Mouse (Mus musculus): ENCODE results near the gene 9430097D07Rik. TPM values are rescaled to one million over a fixed set of nuclear protein-coding genes. Genes with fewer than 3 reads are reported as not detected.

The 9430097D07Rik gene
- polyA plus RNA-seq, 1 experiment: not detected

- peaks cover 3% of the 10 kb centered on the region for H3K4me1 ChIP-seq (ENCODE audit: control insufficient read depth, insufficient read depth, low read length)
- H3K9ac ChIP-seq (ENCODE audit: low read depth, poor library complexity, severe bottlenecking): no peak overlapping the region
- H3K36me3 ChIP-seq (ENCODE audit: control insufficient read depth, insufficient read depth, low read length, poor library complexity, severe bottlenecking): no peaks in the 10 kb centered on the region
- H3K4me3 ChIP-seq (ENCODE audit: low read depth, low read length): no peak overlapping the region
- no peaks in the 10 kb centered on the region for H3K9me3 ChIP-seq (replicated peaks; ENCODE audit: control insufficient read depth, insufficient read depth, low read length, poor library complexity, severe bottlenecking)
- TF ChIP-seq CTCF (IDR thresholded peaks at IDR 0.05; ENCODE audit: low read depth, low read length) (no peak), EP300 (IDR thresholded peaks at IDR 0.05; ENCODE audit: insufficient read depth, low read depth, low read length) (no peak), POLR2A (IDR thresholded peaks at IDR 0.05; ENCODE audit: insufficient read depth, low read length) (no peak)
- H3K27me3 ChIP-seq (ENCODE audit: control insufficient read depth, insufficient read depth, low read length, poor library complexity, severe bottlenecking): no peaks in the 10 kb centered on the region
- no peak overlapping the region for H3K27ac ChIP-seq (ENCODE audit: insufficient read depth, low read length)
Measured at GRCm38 (mm10) chr2:32533163-32533562, 42.3 kb downstream of the 9430097D07Rik start.

- Histone ChIP-seq H3K4me1 (ENCODE audit: control insufficient read depth, insufficient read depth, low read length) (no peaks in the 10 kb centered on the region), H3K36me3 (ENCODE audit: control insufficient read depth, insufficient read depth, low read length, poor library complexity, severe bottlenecking) (no peaks in the 10 kb centered on the region), H3K9me3 (replicated peaks; ENCODE audit: control insufficient read depth, insufficient read depth, low read length, poor library complexity, severe bottlenecking) (no peaks in the 10 kb centered on the region), H3K4me3 (ENCODE audit: low read depth, low read length) (no peak overlapping the region), H3K27ac (ENCODE audit: insufficient read depth, low read length) (no peak overlapping the region), H3K9ac (ENCODE audit: low read depth, poor library complexity, severe bottlenecking) (no peak overlapping the region), H3K27me3 (ENCODE audit: control insufficient read depth, insufficient read depth, low read length, poor library complexity, severe bottlenecking) (no peaks in the 10 kb centered on the region)
- TF ChIP-seq CTCF (IDR thresholded peaks at IDR 0.05; ENCODE audit: low read depth, low read length): no peak
Measured at GRCm38 (mm10) chr2:32530479-32530878, 45.0 kb downstream of the 9430097D07Rik start.

GRCm38 (mm10) chr2:32528326-32528725 is 47.2 kb downstream of the 9430097D07Rik start:
- TF ChIP-seq EP300 (IDR thresholded peaks at IDR 0.05; ENCODE audit: insufficient read depth, low read depth, low read length) (no peak), POLR2A (IDR thresholded peaks at IDR 0.05; ENCODE audit: insufficient read depth, low read length) (no peak), CTCF (IDR thresholded peaks at IDR 0.05; ENCODE audit: low read depth, low read length) (no peak)
- Histone ChIP-seq H3K36me3 (ENCODE audit: control insufficient read depth, insufficient read depth, low read length, poor library complexity, severe bottlenecking) (no peaks in the 10 kb centered on the region), H3K9ac (ENCODE audit: low read depth, poor library complexity, severe bottlenecking) (no peak overlapping the region), H3K27me3 (ENCODE audit: control insufficient read depth, insufficient read depth, low read length, poor library complexity, severe bottlenecking) (no peaks in the 10 kb centered on the region), H3K27ac (ENCODE audit: insufficient read depth, low read length) (no peak overlapping the region), H3K9me3 (replicated peaks; ENCODE audit: control insufficient read depth, insufficient read depth, low read length, poor library complexity, severe bottlenecking) (no peaks in the 10 kb centered on the region), H3K4me1 (ENCODE audit: control insufficient read depth, insufficient read depth, low read length) (peaks cover 2% of the 10 kb centered on the region), H3K4me3 (ENCODE audit: low read depth, low read length) (no peak overlapping the region)

GRCm38 (mm10) chr2:32527468-32527966 is 48.0 kb downstream of the 9430097D07Rik start:
- H3K27me3 ChIP-seq (ENCODE audit: control insufficient read depth, insufficient read depth, low read length, poor library complexity, severe bottlenecking): no peaks in the 10 kb centered on the region
- H3K4me3 ChIP-seq (ENCODE audit: low read depth, low read length): no peak overlapping the region
- H3K9ac ChIP-seq (ENCODE audit: low read depth, poor library complexity, severe bottlenecking): no peak overlapping the region
- no peak overlapping the region for H3K27ac ChIP-seq (ENCODE audit: insufficient read depth, low read length)
- no peaks in the 10 kb centered on the region for H3K36me3 ChIP-seq (ENCODE audit: control insufficient read depth, insufficient read depth, low read length, poor library complexity, severe bottlenecking)
- no peaks in the 10 kb centered on the region for H3K9me3 ChIP-seq (replicated peaks; ENCODE audit: control insufficient read depth, insufficient read depth, low read length, poor library complexity, severe bottlenecking)
- no peak for TF ChIP-seq EP300 (IDR thresholded peaks at IDR 0.05; ENCODE audit: insufficient read depth, low read depth, low read length)
- no peak for TF ChIP-seq CTCF (IDR thresholded peaks at IDR 0.05; ENCODE audit: low read depth, low read length)
- TF ChIP-seq POLR2A (IDR thresholded peaks at IDR 0.05; ENCODE audit: insufficient read depth, low read length): no peak
- H3K4me1 ChIP-seq (ENCODE audit: control insufficient read depth, insufficient read depth, low read length): peaks cover 2% of the 10 kb centered on the region

GRCm38 (mm10) chr2:32525816-32526215 is 49.7 kb downstream of the 9430097D07Rik start:
- no peaks in the 10 kb centered on the region for H3K36me3 ChIP-seq (ENCODE audit: control insufficient read depth, insufficient read depth, low read length, poor library complexity, severe bottlenecking)
- H3K27ac ChIP-seq (ENCODE audit: insufficient read depth, low read length): no peak overlapping the region
- no peaks in the 10 kb centered on the region for H3K9me3 ChIP-seq (replicated peaks; ENCODE audit: control insufficient read depth, insufficient read depth, low read length, poor library complexity, severe bottlenecking)
- H3K4me1 ChIP-seq (ENCODE audit: control insufficient read depth, insufficient read depth, low read length): peaks cover 2% of the 10 kb centered on the region
- TF ChIP-seq CTCF (IDR thresholded peaks at IDR 0.05; ENCODE audit: low read depth, low read length) (no peak), POLR2A (IDR thresholded peaks at IDR 0.05; ENCODE audit: insufficient read depth, low read length) (no peak), EP300 (IDR thresholded peaks at IDR 0.05; ENCODE audit: insufficient read depth, low read depth, low read length) (no peak)
- H3K27me3 ChIP-seq (ENCODE audit: control insufficient read depth, insufficient read depth, low read length, poor library complexity, severe bottlenecking): no peaks in the 10 kb centered on the region
- no peak overlapping the region for H3K9ac ChIP-seq (ENCODE audit: low read depth, poor library complexity, severe bottlenecking)
- H3K4me3 ChIP-seq (ENCODE audit: low read depth, low read length): no peak overlapping the region

- no peak overlapping the region for H3K9ac ChIP-seq (ENCODE audit: low read depth, poor library complexity, severe bottlenecking)
- H3K4me3 ChIP-seq (ENCODE audit: low read depth, low read length): peak overlapping the region; percentile 25
- H3K27ac ChIP-seq (ENCODE audit: insufficient read depth, low read length): no peak overlapping the region
- H3K9me3 ChIP-seq (replicated peaks; ENCODE audit: control insufficient read depth, insufficient read depth, low read length, poor library complexity, severe bottlenecking): no peaks in the 10 kb centered on the region
- no peaks in the 10 kb centered on the region for H3K27me3 ChIP-seq (ENCODE audit: control insufficient read depth, insufficient read depth, low read length, poor library complexity, severe bottlenecking)
- peaks cover 2% of the 10 kb centered on the region for H3K4me1 ChIP-seq (ENCODE audit: control insufficient read depth, insufficient read depth, low read length)
- H3K36me3 ChIP-seq (ENCODE audit: control insufficient read depth, insufficient read depth, low read length, poor library complexity, severe bottlenecking): no peaks in the 10 kb centered on the region
- TF ChIP-seq POLR2A (IDR thresholded peaks at IDR 0.05; ENCODE audit: insufficient read depth, low read length) (no peak), EP300 (IDR thresholded peaks at IDR 0.05; ENCODE audit: insufficient read depth, low read depth, low read length) (no peak), CTCF (IDR thresholded peaks at IDR 0.05; ENCODE audit: low read depth, low read length) (no peak)
Measured at GRCm38 (mm10) chr2:32524536-32525031, 50.9 kb downstream of the 9430097D07Rik start.

Other genes starting within 250 kb of the 9430097D07Rik start
- gene Ciz1, start 223.4 kb downstream of the 9430097D07Rik start, polyA plus RNA-seq (2011; ENCODE audit: insufficient read depth, insufficient read length, low read depth, missing spikeins): 34.3 and 38.7 TPM in 2 replicates
- 11.6 and 17.0 TPM in 2 replicates for gene Dnm1, start 222.3 kb downstream of the 9430097D07Rik start, polyA plus RNA-seq (2011; ENCODE audit: insufficient read depth, insufficient read length, low read depth, missing spikeins)
- gene 1110008P14Rik, start 193.7 kb downstream of the 9430097D07Rik start, polyA plus RNA-seq (2011; ENCODE audit: insufficient read depth, insufficient read length, low read depth, missing spikeins): 25.7 and 30.5 TPM in 2 replicates
- gene Lcn2, start 187.4 kb downstream of the 9430097D07Rik start, polyA plus RNA-seq (2011; ENCODE audit: insufficient read depth, insufficient read length, low read depth, missing spikeins): not detected in 2 replicates
- 18.1 and 22.2 TPM in 2 replicates for gene Ptges2, start 179.8 kb downstream of the 9430097D07Rik start, polyA plus RNA-seq (2011; ENCODE audit: insufficient read depth, insufficient read length, low read depth, missing spikeins)
- gene Naif1, start 125.2 kb downstream of the 9430097D07Rik start, polyA plus RNA-seq (2011; ENCODE audit: insufficient read depth, insufficient read length, low read depth, missing spikeins): 3.0 and 3.6 TPM in 2 replicates
- 12.8 and 16.5 TPM in 2 replicates for gene Slc25a25, start 124.2 kb downstream of the 9430097D07Rik start, polyA plus RNA-seq (2011; ENCODE audit: insufficient read depth, insufficient read length, low read depth, missing spikeins)
- 12.2 and 16.5 TPM in 2 replicates for gene Fam102a, start 40.4 kb downstream of the 9430097D07Rik start, polyA plus RNA-seq (2011; ENCODE audit: insufficient read depth, insufficient read length, low read depth, missing spikeins)
- 35.1 and 41.7 TPM in 2 replicates for gene Dpm2, start 4.8 kb downstream of the 9430097D07Rik start, polyA plus RNA-seq (2011; ENCODE audit: insufficient read depth, insufficient read length, low read depth, missing spikeins)
- gene Pip5kl1, start 887 bp downstream of the 9430097D07Rik start, polyA plus RNA-seq (2011; ENCODE audit: insufficient read depth, insufficient read length, low read depth, missing spikeins): 1.8 and 4.1 TPM in 2 replicates
- gene St6galnac4, start 11.4 kb upstream of the 9430097D07Rik start, polyA plus RNA-seq (2011; ENCODE audit: insufficient read depth, insufficient read length, low read depth, missing spikeins): 9.4 and 9.7 TPM in 2 replicates
- 22.5 and 24.2 TPM in 2 replicates for gene St6galnac6, start 24.0 kb upstream of the 9430097D07Rik start, polyA plus RNA-seq (2011; ENCODE audit: insufficient read depth, insufficient read length, low read depth, missing spikeins)
- gene Ak1, start 46.1 kb upstream of the 9430097D07Rik start, polyA plus RNA-seq (2011; ENCODE audit: insufficient read depth, insufficient read length, low read depth, missing spikeins): 71.8 and 74.7 TPM in 2 replicates
- 20.0 and 20.8 TPM in 2 replicates for gene Eng, start 70.9 kb upstream of the 9430097D07Rik start, polyA plus RNA-seq (2011; ENCODE audit: insufficient read depth, insufficient read length, low read depth, missing spikeins)
- 45.7 and 52.7 TPM in 2 replicates for gene Fpgs, start 128.5 kb upstream of the 9430097D07Rik start, polyA plus RNA-seq (2011; ENCODE audit: insufficient read depth, insufficient read length, low read depth, missing spikeins)
- 109 and 115 TPM in 2 replicates for gene Cdk9, start 137.4 kb upstream of the 9430097D07Rik start, polyA plus RNA-seq (2011; ENCODE audit: insufficient read depth, insufficient read length, low read depth, missing spikeins)
- gene Sh2d3c, start 145.4 kb upstream of the 9430097D07Rik start, polyA plus RNA-seq (2011; ENCODE audit: insufficient read depth, insufficient read length, low read depth, missing spikeins): 9.0 and 11.4 TPM in 2 replicates
- gene 6330409D20Rik, start 165.3 kb upstream of the 9430097D07Rik start, polyA plus RNA-seq (2011; ENCODE audit: insufficient read depth, insufficient read length, low read depth, missing spikeins): not detected in 2 replicates
- gene Tor2a, start 181.6 kb upstream of the 9430097D07Rik start, polyA plus RNA-seq (2011; ENCODE audit: insufficient read depth, insufficient read length, low read depth, missing spikeins): 77.0 and 83.7 TPM in 2 replicates
- 2.2 TPM in 2 replicates for gene Ttc16, start 199.9 kb upstream of the 9430097D07Rik start, polyA plus RNA-seq (2011; ENCODE audit: insufficient read depth, insufficient read length, low read depth, missing spikeins)
- gene Ptrh1, start 200.1 kb upstream of the 9430097D07Rik start, polyA plus RNA-seq (2011; ENCODE audit: insufficient read depth, insufficient read length, low read depth, missing spikeins): 9.9 and 11.6 TPM in 2 replicates
- not detected in 2 replicates for gene Cfap157, start 208.7 kb upstream of the 9430097D07Rik start, polyA plus RNA-seq (2011; ENCODE audit: insufficient read depth, insufficient read length, low read depth, missing spikeins)

All from ES-Bruce4 (cell line).